Mouse (Mus musculus) G1E (cell line): ENCODE results near the gene Plcb4. TPM values are rescaled to one million over a fixed set of nuclear protein-coding genes. Genes with fewer than 3 reads are reported as not detected.

Experiments used
- ATAC-seq: 2 replicates; pipeline ENCODE4 v1.8.0; 2016; ENCODE audit warnings: mild to moderate bottlenecking; ENCODE audit not compliant: insufficient number of reproducible peaks, poor library complexity, low FRiP score, severe bottlenecking; ENCODE audit errors: extremely low read depth
- DNase-seq: peaks from one replicate; pipeline ENCODE4 v3.0.0; 2012; ENCODE audit warnings: low spot score
- H3K27me3 ChIP-seq: 2 replicates; pipeline ENCODE4 v1.6.1; 2012; ENCODE audit warnings: mild to moderate bottlenecking, low read length, inconsistent platforms; ENCODE audit not compliant: insufficient read depth
- H3K36me3 ChIP-seq: replicated peaks from 2 replicates; pipeline ENCODE3; 2012; ENCODE audit warnings: mild to moderate bottlenecking, inconsistent platforms
- H3K4me1 ChIP-seq: 2 replicates; pipeline ENCODE4 v1.6.1; 2012; ENCODE audit warnings: low read depth, low read length, inconsistent platforms, mixed read lengths; ENCODE audit not compliant: insufficient read depth
- H3K4me3 ChIP-seq: 2 replicates; pipeline ENCODE4 v1.5.1; 2012; ENCODE audit warnings: low read depth, mild to moderate bottlenecking, inconsistent platforms, low read length, moderate library complexity, mixed read lengths
- H3K9me3 ChIP-seq: replicated peaks from 2 replicates; pipeline ENCODE4 v1.6.1; 2012; ENCODE audit warnings: inconsistent platforms
- CTCF ChIP-seq: IDR thresholded peaks from 2 replicates; pipeline ENCODE4 v1.5.1; 2012; ENCODE audit warnings: low read depth, low read length, inconsistent platforms, mixed read lengths
- GATA1 ChIP-seq: IDR thresholded peaks from 2 replicates; pipeline ENCODE4 v1.6.1; 2012; ENCODE audit warnings: borderline replicate concordance, low read length, inconsistent platforms, mixed read lengths
- GATA2 ChIP-seq: IDR thresholded peaks from 2 replicates; pipeline ENCODE4 v1.6.1; 2012; ENCODE audit warnings: low read depth, low read length, inconsistent platforms, borderline replicate concordance
- POLR2AphosphoS5 ChIP-seq: IDR thresholded peaks from 2 replicates; pipeline ENCODE4 v1.6.1; 2012; ENCODE audit warnings: low read depth, low read length, inconsistent platforms; ENCODE audit not compliant: insufficient replicate concordance
- TAL1 ChIP-seq: conservative IDR thresholded peaks from 2 replicates; pipeline ENCODE4 v1.6.1; 2012; ENCODE audit warnings: low read depth, low read length, inconsistent platforms, mixed read lengths
- polyA plus RNA-seq: library from polyadenylated mRNA; stranded (reverse); fragments of >175 nt; gene quantifications from 2 replicates; pipeline ENCODE4 v1.2.3, GENCODE M21; 2012
- total RNA-seq, 2 experiments: library from RNA; stranded (forward) in 1 of 2; stranded (reverse) in 1 of 2; fragments of 200-1000 nt in 1 of 2; fragments of >200 nt in 1 of 2; fragmentation: Nextera tagmentation in 1 of 2; gene quantifications; 2 replicates each; pipeline ENCODE4 v1.2.3; 2014 to 2017

The Plcb4 gene
- total and polyA plus RNA-seq, 3 experiments = 0.27 TPM; not detected in 2

GRCm38 (mm10) chr2:136051688-136052289 lies 393.0 kb downstream of the Plcb4 start, which contains the start of gene Lamp5:
Gene Lamp5 (plus strand): TSS chr2:136052239.
- DNase-seq (no peak), ATAC-seq (no peak)
- TF ChIP-seq POLR2AphosphoS5 = no peak
- no peak for TF ChIP-seq TAL1
- Histone ChIP-seq H3K36me3 (no peaks in the 10 kb centered on the region), H3K4me3 (no peak within 1 kb of the TSS), H3K9me3 (peaks cover 33% of the 10 kb centered on the region), H3K27me3 (no peaks in the 10 kb centered on the region), H3K4me1 (no peaks in the 10 kb centered on the region)

- DNase-seq (no peak), ATAC-seq (no peak)
- Histone ChIP-seq H3K36me3 (no peaks in the 10 kb centered on the region), H3K4me3 (no peak overlapping the region; the same call in 1 of the 2 replicates), H3K27me3 (no peaks in the 10 kb centered on the region), H3K9me3 (peaks cover 28% of the 10 kb centered on the region), H3K4me1 (no peaks in the 10 kb centered on the region)
- TF ChIP-seq GATA1 = no peak
- no peak for TF ChIP-seq CTCF
- TF ChIP-seq TAL1 = no peak
These were observed 399.1 kb downstream of the Plcb4 start for GRCm38 (mm10) chr2:136057861-136058331.

GRCm38 (mm10) chr2:136058398-136058797 lies 399.6 kb downstream of the Plcb4 start:
- DNase-seq (no peak), ATAC-seq (no peak)
- Histone ChIP-seq H3K9me3 (peaks cover 33% of the 10 kb centered on the region), H3K4me1 (no peaks in the 10 kb centered on the region), H3K36me3 (no peaks in the 10 kb centered on the region), H3K27me3 (no peaks in the 10 kb centered on the region), H3K4me3 (no peak overlapping the region)
- TF ChIP-seq TAL1 = no peak
- no peak for TF ChIP-seq GATA2
- TF ChIP-seq GATA1 = no peak
- TF ChIP-seq CTCF = no peak

GRCm38 (mm10) chr2:136059029-136059669 lies 400.3 kb downstream of the Plcb4 start:
- H3K9me3 ChIP-seq = peaks cover 34% of the 10 kb centered on the region
- no peaks in the 10 kb centered on the region for H3K36me3 ChIP-seq
- no peak for TF ChIP-seq CTCF
- TF ChIP-seq GATA2 = no peak
- no peaks in the 10 kb centered on the region for H3K27me3 ChIP-seq
- ATAC-seq (no peak), DNase-seq (no peak)
- H3K4me3 ChIP-seq = no peak overlapping the region; the same call in 1 of the 2 replicates
- H3K4me1 ChIP-seq = no peaks in the 10 kb centered on the region
